Mouse (Mus musculus): ENCODE data around the gene Prn.

GRCm38 (mm10) chr2:131970597-131970996 lies 60.8 kb downstream of the Prn start:
- TF ChIP-seq CTCF (IDR thresholded peaks at IDR 0.05 in 2 of 3, conservative IDR thresholded peaks at IDR 0.05 in 1 of 3; ENCODE audit: control insufficient read depth in 1 of 3, insufficient read depth in 1 of 3, low read depth in 2 of 3, low read length in 3 of 3, poor library complexity in 1 of 3, severe bottlenecking in 1 of 3) = no peak
- TF ChIP-seq ZKSCAN1 (IDR thresholded peaks at IDR 0.05; ENCODE audit: low read depth, low read length) = no peak
- no peak for TF ChIP-seq GABPA (IDR thresholded peaks at IDR 0.05; ENCODE audit: low read depth, low read length)
- no peak for TF ChIP-seq MAFK (IDR thresholded peaks at IDR 0.05; ENCODE audit: borderline replicate concordance, low read depth, low read length)
- no peak for TF ChIP-seq POLR2A (IDR thresholded peaks at IDR 0.05; ENCODE audit: control insufficient read depth in 1 of 2, insufficient read depth in 1 of 2, low read depth in 1 of 2, low read length in 2 of 2, poor library complexity in 1 of 2)
